Mouse (Mus musculus): ENCODE data around the gene Setd5.

DNA sequence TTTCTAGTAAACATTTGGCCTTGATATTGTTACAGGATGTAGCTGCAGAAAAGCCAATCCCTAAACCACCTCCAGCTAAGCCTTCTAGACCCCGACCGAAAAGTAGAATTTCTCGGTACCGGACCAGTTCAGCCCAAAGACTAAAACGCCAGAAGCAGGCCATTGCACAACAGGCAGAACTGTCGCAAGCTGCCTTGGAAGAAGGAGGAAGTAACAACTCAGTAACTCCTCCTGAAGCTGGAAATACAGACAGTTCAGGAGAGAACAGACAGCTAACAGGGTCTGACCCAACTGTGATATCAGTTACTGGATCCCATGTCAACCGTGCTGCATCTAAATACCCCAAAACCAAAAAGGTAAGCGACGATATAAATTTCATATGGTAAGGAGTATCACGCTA, 43.6 kb downstream of the Setd5 start:
- TF ChIP-seq CTCF (IDR thresholded peaks at IDR 0.05; ENCODE audit: low read depth, low read length) (no peak), POLR2A (IDR thresholded peaks at IDR 0.05; ENCODE audit: borderline replicate concordance, low read depth, low read length) (no peak)
